Mouse (Mus musculus): ENCODE data around the gene Adk.

- TF ChIP-seq EP300 (IDR thresholded peaks at IDR 0.05; ENCODE audit: low read depth) (no peak), CTCF (IDR thresholded peaks at IDR 0.05; ENCODE audit: low read depth) (no peak)
Measured at GRCm38 (mm10) chr14:21086827-21087351, 34.5 kb downstream of the Adk start.

Measured in liver, embryonic 14.5 days (tissue).